ENCODE assay signal across 8 mouse cellular contexts in the genomic region with DNA sequence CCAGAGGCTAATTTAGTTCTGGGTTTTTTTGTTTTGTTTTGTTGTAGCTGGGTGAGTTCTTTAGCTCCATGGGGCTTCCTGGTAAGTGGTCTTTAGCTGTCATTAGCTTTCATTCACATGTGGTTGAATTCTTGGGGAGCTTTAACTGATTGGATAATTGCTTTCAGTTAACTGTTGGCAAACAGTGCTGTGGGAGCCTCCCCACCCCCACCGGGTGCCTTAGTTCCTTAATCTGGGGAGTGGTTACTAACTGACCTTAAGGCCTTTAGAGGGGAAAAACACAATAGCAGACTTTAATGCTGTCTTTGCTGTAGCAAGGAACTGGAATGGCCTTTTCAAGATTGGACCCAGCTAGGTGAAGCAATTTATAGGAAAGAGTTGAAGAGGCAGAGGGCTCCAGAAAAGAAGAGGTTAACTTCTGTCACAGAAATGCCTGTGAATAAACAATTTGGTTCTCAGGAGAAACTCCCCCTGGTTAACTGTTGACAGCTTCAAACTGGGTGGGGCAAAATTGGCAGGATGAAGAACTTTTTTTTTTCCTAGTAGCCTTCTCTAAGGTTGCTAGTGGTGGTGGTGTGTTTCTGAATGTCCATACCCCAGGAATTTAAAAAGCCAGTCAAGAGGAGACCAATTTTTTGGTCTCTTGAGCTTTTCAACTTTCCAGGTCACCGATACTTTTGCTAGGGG. TPM values are rescaled to one million over a fixed set of nuclear protein-coding genes. Genes with fewer than 3 reads are reported as not detected.
DNase-seq lines count a peak whose midpoint lies in the region; ATAC-seq lines count a peak whose summit lies in the region.

No protein-coding gene starts in this region.

- no peak overlapping the region for H3K4me2 ChIP-seq in kidney, embryonic 15.5 days

- WGBS in kidney, embryonic 15.5 days: 37% methylated on average over 2 of the region's 2 CpGs

- no peak for ATAC-seq in kidney, embryonic 15.5 days (replicated peaks; ENCODE audit: low FRiP score)
- ATAC-seq in megakaryocyte, adult 5-6 weeks (ENCODE audit: poor library complexity, severe bottlenecking): peak; percentile 56
- ATAC-seq in cerebellum, adult (ENCODE audit: insufficient number of reproducible peaks, low FRiP score, low TSS enrichment): no peak

- H3K9me3 ChIP-seq in kidney, embryonic 15.5 days (replicated peaks): no peaks in the 10 kb centered on the region

- H3K36me3 ChIP-seq in kidney, embryonic 15.5 days: peaks cover 5% of the 10 kb centered on the region; the same call in 1 of the 2 replicates

- H3K4me3 ChIP-seq in kidney, embryonic 15.5 days (replicated peaks): no peak overlapping the region

- peak overlapping the region; percentile 37; the same call in 1 of the 2 replicates for H3K27ac ChIP-seq in kidney, embryonic 15.5 days

- H3K9ac ChIP-seq in kidney, embryonic 15.5 days: no peak overlapping the region

- intact Hi-C loops in heart, postnatal 10 days (cut with DNase I): no loop called here

- H3K27me3 ChIP-seq in kidney, embryonic 15.5 days: no peaks in the 10 kb centered on the region

- DNase-seq in heart, postnatal 10 days: peak; percentile 32 to 38
- no peak for DNase-seq in heart, postnatal 4 days
- peak; percentile 96 for DNase-seq in R1 (ENCODE audit: low read depth, low spot score)
- no peak for DNase-seq in frontal cortex, postnatal 10 days (ENCODE audit: low spot score in 2 of 2)
- no peak for DNase-seq in adrenal gland, adult 2 months

- peaks cover 27% of the 10 kb centered on the region for H3K4me1 ChIP-seq in kidney, embryonic 15.5 days

RNA-seq across cellular contexts. Expression of a gene that starts 7.2 kb away (rescaled TPM):
- 10 to 100 TPM; 66.4 to 69.6 TPM for total RNA-seq in heart, postnatal 10 days (2021)
- total RNA-seq in heart, postnatal 4 days (2021): 10 to 100 TPM; 68.7 to 73.8 TPM
- polyA plus RNA-seq in kidney, embryonic 15.5 days (2015; fragmentation: Nextera tagmentation; extraction: Ambion mirVana): 90.9 and 93.2 TPM in 2 replicates
- 50.1 and 56.9 TPM in 2 replicates for total RNA-seq in megakaryocyte, adult 5-6 weeks (2015)
- 78.7 and 85.5 TPM in 2 replicates for total RNA-seq in megakaryocyte, adult 5-6 weeks (2017)
- total RNA-seq in adrenal gland, adult 2 months (2021): 100 to 1,000 TPM; 104 to 121 TPM
- polyA plus RNA-seq in adrenal gland, adult 2 months (2012; rRNA removed): 40.8 and 66.2 TPM in 2 replicates

RNA-seq across cellular contexts. Expression of a gene that starts 57.0 kb away (rescaled TPM):
- 1 to 10 TPM; 3.0 to 3.2 TPM for total RNA-seq in heart, postnatal 10 days (2021)
- total RNA-seq in heart, postnatal 4 days (2021): 1 to 10 TPM; 2.7 to 3.0 TPM
- 10.3 and 12.2 TPM in 2 replicates for polyA plus RNA-seq in kidney, embryonic 15.5 days (2015; fragmentation: Nextera tagmentation; extraction: Ambion mirVana)
- 5.6 and 6.2 TPM in 2 replicates for total RNA-seq in megakaryocyte, adult 5-6 weeks (2015)
- total RNA-seq in megakaryocyte, adult 5-6 weeks (2017): 4.0 and 6.5 TPM in 2 replicates
- 1 to 10 TPM; 1.9 to 3.9 TPM for total RNA-seq in adrenal gland, adult 2 months (2021)
- 3.6 and 4.0 TPM in 2 replicates for polyA plus RNA-seq in adrenal gland, adult 2 months (2012; rRNA removed)

Comparison
In these comparisons a context has a peak if more than half of its experiments do, and no peak if none do; other contexts are left out.
1. DNase-seq: peak in heart, postnatal 10 days (2 of 2) and R1 (single experiment); none in heart, postnatal 4 days (single experiment), frontal cortex, postnatal 10 days (0 of 2) and adrenal gland, adult 2 months (single experiment).